Mouse (Mus musculus) layer of hippocampus, postnatal 25 days (tissue): ENCODE measurements around the gene Disc1. TPM values are rescaled to one million over a fixed set of nuclear protein-coding genes. Genes with fewer than 3 reads are reported as not detected.

Source experiments
- DNase-seq, 2 experiments: peaks; one replicate each; pipeline ENCODE4 v3.0.0; 2022; ENCODE audit warnings: mixed read lengths in 2 of 2, low spot score in 1 of 2; ENCODE audit errors: extremely low spot score in 1 of 2
- total RNA-seq, 2 experiments: library from RNA; stranded (reverse); gene quantifications; 2 replicates each; pipeline ENCODE4 v1.2.3; 2021

Disc1 gene
- total RNA-seq, 2 experiments from 2014 or later = 4.0 to 5.1 TPM

DNA sequence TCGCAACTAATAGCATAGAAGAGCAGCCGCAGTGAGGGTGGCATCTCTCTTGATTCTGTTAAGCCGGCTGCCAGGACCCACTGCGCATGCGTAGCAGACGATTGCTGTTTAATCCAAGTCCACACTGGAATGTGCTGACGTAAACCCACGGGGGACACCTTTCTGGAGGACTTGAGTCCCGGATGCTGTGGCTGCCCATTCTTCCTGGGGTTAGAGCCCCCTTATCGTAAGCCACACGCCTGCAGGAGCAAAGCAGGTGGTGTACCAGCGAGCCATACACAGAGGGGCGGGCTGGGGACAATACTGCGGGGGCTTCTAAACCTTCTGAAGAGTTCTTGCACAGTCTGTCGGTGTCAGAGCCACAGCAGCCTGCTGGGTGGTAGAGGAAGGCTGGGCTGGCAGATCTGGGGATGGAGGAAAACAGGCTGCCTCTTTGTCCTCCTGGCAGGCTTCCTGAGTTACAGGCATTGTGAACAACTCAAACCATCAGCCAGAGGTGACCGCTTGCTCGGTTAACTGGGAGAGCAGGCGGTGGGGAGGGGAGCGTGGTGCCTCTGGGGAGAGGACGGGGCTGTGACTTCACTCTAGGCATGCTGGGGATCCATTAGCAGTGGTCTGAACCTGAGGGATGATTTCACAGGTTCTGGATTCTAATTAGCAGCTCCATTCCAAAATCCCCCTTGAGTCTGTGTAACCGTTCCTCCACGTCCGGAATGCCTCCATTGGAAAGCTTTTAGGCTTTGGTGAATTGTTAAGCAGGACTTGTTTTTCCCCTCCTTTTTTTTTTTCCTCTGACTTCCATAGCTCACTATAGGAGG lies 200.4 kb downstream of the Disc1 start:
- peak; percentile 89 to 90 for DNase-seq

DNA sequence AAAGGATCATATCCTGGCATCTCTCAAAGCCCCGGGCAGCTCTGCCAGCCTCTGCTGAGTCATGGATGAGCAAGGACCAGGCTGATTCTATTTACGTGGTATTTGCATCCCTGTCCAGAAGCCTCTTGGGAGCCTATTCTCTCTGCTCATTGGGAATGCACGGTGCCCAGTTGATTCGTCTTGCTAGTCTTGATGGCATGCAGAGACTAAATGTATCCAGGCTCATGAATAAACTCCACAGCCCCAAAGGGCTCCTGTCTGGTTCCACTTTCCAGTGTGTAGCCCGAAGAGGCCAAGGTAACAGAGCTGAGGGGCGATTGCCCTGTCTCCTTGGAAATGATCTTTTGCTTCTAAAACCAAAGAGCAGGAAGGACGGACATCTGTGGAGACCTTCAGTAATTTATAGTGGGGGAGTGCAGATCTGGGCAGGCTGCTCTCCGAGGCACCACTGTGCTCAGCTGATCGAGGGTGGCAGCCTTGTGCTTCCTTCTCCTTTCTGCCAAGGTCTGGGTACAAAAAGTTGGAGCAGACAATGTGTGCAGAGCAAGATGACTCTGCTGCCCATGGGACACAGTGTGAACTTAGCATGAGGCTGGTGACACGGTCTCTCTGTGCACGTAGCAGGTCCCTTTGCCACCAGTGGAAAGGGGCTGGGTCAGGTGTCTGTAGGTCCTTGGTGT lies 201.2 kb downstream of the Disc1 start:
- peak in 1 of 2 experiments; percentile 31 for DNase-seq

DNA sequence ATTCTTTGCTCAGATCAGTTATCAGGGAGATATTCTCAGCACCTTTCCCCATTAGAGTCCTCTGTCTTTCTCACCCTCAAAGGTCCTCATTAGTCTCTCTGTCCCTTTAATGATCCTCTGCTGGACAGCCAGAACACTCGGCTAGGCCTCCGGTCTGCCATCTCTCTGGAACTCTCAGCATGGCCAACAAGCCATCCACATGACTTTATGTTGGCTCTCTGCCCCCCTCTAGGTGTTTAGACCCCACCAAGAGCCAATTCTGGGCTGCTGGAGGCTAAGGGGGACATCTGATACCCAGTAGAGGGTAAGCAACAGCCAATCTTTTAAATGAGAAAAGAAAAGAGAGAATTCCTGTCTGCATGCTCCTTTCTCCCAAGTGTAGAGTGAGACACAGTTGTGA lies 203.7 kb downstream of the Disc1 start:
- DNase-seq = no peak

DNA sequence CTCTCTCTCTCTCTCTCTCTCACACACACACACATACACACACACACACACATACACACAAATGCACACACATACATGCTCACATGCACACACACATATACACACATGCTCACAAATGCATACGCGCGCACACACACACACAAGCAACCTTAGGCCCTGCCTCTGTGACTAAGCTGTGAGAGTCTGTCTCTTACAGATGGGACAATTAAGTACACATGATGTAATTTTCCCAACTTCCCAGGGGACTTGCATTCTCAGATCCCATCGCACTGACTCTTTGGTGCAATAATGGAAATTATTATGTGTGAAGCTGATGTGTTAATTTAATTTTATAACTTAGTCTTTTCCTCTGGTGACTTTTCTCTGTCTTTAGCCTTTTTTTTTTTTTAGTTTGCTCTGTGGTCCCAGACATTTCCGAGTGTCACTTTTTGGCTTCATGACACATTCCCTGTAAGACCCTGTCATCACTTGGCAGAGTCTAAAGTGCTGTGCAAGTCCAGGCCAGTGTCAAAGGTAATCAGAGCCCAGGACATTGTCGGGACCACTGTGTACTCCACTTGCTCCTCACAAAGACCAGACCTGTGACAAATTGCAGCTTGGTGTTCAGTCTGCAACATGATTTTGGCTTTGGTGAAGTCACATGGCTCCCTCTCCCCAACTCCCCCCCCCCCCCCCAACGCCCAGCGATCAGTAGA lies 205.0 kb downstream of the Disc1 start:
- DNase-seq = no peak

DNA sequence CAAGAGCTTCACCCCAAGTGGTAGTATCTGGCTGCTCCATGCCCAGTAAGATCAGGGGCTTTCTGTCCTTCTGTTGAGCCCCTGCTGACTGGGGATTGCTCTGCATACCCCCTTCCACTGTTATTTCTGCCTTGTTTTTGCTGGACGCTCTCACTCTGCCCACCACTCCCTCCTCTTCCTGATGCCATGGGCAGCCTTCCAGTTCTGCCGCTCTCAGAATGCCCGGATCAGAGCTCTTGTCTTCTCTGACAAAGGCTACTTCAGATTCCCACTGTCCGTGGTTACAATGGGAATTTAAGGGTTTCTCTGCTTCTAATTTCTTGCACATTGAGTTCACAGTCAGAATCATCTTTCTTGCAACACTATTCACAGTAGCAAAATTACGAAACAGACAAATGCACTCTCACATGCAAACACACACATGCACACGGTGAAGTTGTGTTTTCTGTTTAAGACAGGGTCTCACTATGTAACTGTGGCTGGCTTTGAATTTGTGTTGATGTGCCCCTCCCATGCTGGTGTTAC lies 214.2 kb downstream of the Disc1 start:
- DNase-seq = no peak

DNA sequence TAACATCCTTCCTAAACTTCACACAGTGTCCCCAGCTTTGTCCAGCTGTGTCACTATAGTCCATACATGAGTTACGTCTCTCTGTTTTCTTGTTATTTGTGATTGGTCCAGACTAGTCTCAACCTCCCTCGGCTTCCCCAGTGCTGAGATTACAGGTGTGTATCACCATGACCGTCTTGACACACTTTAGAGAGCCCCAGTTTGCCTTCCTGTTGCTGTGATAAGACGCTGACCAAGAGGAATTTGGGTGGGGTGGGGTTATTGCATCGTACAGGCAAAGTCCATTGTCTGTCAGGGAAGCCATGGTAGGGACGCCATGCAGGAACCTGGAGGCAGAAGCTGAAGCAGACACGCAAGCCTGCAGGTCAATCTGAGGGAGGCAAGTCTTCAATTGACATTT lies 216.3 kb downstream of the Disc1 start:
- no peak for DNase-seq

DNA sequence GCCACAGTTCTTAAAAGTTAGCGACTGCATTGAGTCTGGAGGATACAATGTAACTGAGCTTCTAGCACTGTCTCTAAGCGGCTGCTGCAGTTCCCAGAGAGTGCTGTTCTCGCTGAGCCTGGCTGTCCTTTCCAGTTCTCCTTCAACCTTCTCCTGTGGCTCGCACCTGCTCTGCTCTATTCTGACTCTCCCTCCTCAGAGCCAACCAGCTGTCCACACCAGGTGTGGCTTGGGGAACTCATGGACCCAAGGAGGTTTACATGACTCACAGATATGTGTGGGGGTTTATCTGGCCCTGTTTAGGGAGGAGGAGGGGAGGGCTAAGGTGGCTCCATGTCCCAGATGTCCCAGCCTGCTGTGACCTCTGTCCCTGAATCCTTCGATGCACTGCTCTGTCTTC lies 217.4 kb downstream of the Disc1 start:
- DNase-seq = no peak

DNA sequence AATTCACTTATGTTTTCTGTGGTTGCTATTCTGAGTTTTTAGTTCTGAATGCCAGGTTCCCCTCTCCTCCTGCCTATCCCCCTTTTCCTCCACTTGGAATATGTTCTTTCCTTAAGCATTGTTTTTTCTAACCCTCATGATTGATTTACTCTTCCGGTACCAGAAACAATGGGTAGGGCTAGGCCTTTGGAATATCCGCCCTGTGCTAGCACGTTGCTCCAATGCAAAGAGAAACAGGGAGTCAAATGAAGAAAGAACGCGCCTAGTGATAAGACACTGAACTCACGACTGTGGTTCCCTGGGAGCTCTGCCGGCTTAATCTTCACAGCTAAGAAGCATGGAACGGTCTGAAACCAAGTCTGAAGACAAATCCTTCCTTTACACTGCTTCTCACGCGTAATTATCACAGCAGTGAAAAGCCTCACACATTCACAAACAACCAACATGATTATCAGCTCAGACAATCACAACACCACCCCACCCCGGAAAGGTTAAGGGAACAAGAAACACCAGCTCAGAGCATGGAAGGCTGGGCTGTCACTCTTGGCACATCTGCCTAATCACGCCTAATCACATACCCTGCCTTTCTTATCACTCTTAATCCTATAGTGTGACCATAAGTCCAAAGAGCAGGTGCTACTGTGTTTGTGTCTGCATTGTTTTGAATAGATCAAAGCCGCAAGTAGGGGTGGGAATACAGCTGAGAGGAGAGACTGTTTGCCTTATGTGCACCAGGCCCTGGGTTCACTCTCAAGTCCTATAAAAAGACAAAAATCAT lies 218.3 kb downstream of the Disc1 start:
- no peak for DNase-seq

DNA sequence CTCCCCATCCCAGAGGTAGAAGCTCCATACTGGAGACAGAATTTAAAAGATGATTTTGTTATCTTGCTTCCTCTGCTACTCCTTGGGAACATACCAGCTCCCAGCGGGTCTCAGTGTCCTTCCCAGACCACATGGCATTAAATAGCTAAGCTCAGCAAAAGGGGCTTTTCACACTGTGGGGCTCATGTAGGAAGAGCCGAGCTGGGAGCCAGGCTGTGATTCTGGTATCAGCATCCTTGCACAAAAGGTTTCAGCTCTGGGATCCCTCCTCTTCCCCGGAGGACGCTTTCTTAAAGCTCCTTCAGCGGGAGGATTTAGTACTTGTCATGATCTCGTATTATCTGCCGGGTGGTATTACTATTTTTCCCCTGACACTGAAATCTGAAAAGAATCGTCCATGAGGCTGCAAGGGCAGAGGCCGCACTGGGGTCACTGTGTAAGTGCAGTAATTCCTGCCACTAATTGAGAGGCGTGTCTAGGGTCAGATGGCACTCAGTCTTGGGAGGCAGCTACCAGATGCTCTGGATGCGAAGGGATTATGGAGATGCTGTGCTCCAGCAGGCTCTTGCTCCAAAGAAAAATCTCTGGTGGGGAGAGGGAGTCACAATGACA lies 223.2 kb downstream of the Disc1 start:
- no peak for DNase-seq

DNA sequence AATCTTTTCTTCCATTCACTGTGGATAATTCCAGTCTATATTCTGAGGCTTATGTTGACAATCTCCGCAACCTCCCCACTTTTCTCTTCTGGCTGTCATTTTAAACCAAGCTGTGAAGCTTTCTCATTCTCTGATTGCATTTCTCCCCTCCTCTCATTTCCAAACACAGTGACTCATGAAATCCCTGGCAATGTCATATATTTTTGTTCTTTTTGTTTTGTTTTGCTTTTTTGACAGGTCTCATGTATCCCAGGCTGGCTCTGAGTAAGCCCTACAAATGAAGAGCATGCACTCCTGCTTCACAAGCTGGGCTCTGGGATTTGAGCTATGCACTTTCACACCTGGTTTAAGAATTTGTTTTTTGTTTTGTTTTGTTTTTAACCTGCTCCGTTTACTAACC lies 225.2 kb downstream of the Disc1 start:
- DNase-seq = no peak

DNA sequence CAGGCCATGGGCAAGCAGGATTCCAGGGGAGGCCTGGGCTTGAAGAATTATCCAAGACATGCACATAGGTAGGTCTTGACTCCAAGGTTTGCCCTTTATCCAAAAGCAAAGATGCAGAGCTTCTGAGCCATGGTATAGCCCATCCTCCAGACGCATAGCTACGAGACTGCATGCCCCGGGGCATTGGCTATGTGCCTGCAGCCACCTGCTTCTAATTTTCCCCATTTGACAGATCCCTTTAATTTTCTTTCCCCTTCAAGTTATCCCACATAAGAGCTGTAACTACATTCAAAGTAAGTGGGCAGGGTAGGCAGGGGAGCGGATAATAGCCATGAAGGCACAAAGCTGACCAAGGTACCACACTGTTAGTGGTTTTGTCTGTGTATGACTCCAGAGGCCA lies 225.9 kb downstream of the Disc1 start:
- no peak for DNase-seq

DNA sequence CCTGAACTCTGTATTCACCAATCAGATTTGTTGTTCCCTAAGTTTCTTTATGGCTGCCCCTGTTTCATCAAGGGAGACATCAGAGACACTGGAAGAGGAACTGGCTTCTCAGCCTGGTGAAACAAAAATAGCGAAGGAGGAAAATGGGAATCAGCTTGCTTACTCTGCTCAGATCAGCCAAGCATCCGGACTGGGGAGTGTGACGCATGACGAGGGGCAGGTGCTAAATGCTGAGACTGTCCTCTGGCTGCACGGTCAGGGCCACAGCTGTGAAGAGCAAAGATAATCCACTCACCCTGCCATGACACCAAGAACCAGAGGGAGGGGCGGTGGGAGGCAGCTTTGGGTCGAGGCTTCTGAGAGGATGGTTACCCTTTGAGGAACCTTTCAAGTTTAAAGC lies 228.5 kb downstream of the Disc1 start:
- no peak for DNase-seq

DNA sequence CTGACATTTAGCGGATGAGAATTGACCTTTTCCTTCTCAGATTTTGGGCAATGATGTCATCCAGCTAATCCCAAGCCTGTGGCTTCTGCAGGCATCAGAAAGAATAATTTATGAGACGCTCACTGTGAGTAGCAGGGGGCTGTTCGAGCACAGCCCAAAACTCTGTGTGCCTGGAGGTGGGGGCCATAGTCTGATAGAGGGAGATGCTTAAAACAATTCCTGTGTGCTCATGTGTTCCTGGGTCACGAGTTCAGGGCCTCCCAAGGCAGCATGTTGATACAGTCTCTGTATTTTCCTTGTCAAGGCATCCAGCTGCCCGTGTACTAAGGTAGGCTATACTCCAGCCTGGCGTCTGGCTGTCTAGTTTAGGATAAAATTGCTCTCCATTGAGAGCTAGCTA lies 229.5 kb downstream of the Disc1 start:
- DNase-seq = no peak

DNA sequence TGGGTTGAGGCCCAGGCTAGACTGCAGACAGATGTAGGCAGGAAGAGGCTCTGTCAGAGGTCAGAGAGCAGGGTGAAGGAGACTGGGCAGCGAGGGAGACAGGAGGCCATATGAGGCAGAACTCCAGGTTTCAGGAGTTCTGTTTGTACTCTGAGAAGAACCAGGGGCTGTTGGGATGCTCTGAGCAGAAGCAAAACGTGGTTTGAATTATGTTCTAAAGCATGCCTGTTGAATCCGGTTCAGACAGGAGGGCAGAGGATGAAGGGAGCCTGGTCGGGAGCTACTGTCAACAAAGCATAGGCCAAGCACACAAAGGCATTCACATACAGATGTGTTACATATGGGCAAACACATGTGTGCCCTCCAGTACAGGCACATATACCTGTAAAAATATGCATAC lies 230.9 kb downstream of the Disc1 start:
- no peak for DNase-seq

DNA sequence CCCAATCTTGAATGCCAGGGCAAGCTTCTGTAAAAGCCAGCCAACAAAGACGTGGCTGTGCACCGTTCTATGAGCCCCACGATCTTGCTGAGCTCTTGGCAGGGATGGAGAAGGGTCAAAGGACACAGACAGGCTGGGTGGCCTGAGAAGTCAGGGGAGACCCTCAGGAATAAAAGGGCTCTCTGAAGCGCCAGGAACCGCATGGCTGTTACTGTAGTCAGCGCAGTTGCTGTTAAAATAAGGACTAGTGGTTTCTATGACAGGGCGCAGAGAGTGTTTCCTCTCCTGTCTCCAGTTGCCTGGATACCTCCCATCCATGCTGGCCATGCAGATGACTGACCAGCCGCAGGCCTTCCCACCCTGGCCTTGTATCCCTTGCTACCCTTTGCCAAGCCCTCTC lies 231.4 kb downstream of the Disc1 start:
- no peak for DNase-seq

DNA sequence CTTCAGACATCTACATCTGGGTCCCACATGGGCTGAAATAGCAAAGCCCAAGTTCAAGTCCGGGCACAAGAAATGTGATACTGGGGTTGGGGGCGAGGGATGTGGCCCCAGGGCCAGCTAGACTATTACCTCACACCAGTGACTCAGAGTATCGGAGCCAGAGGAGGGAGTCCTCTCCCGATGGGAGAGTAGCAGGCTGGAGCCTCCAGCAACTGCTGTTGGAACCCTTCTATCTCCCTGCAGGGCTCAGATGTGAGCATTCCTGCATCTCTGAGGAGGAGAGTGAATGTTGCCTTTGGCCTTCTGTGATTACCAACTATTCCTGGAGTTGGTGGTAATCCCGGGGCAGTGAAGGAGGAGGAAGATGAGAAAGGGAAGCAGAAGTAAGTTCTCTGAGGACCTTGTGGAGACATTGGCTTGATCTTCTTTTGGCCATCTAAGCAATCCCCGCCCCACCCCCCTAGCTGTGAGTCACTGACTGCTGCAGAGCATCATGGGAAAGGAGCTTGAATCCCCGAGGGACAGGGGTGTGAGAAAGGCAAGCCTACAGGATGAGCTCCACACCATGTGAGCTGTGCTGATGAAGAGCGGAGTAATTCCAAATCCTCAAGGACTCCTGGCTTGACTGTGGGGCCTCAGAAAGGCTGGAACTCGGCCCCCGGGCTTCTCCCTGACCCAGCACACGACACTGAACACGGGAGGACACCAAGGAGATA lies 232.1 kb downstream of the Disc1 start:
- DNase-seq = no peak

DNA sequence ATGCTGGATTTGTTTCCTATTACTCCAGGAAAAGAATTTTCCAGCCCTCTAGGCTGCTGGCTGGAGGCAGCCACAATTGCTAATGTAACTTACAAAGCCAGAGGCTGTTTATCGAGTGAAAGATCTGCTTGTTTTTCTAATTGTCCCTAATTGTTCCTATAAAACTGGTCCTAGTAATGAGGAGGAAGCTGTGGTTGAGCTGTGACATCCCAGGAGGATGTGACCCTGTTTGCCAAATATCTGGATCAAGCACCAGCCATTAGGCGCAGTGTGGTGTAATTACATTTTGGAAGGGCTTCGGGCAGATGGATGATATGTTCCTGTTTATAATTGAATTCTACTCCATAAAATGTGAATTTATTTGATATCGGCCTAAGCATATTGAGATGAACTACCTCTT lies 233.3 kb downstream of the Disc1 start:
- DNase-seq = no peak

DNA sequence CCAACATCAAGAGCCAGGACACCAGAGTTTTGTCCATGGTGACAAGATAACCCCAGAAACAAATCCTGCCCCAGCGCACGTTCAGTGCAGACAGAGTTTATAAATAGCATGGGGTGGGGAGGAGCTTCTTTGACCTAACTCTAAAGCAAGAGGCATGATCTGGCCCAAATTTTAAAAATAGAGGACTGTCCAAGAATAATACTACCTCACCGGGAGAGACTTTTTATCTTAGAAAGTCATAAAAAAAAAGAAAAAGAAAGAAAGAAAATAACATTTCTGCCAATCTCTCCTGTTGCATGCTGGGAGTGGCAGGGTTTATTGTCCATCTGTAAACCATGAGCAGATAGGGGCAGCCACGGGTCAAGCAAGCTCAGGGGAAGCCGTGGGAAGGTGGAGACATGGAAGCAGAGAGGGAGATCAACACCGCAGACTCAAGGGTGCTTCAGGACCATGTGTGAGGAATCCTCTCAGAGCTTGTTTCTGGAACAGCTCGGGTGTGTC lies 233.9 kb downstream of the Disc1 start:
- no peak for DNase-seq

DNA sequence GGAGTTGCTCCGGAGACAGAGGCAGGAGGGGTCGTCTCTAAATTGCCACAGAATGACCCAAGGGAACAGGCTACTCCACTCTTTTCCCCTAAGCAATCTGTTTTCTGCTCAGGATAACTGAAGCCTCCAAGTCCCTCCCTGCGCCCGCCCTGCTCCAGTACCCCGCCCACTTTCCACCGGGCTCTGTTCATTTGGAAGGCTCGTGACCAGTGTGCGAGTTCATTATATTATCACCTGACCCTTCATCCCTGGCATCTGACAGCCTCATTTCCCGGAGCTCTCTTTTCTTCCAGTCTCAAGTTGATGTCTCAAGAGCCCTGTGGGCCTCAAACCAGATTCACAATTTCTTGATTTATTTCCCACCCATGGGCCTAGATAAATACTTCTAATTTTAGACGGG lies 237.5 kb downstream of the Disc1 start:
- no peak for DNase-seq
